Mouse (Mus musculus) kidney, embryonic 15.5 days (tissue): Measurements from ENCODE around the gene Cyp21a1. TPM values are rescaled to one million over a fixed set of nuclear protein-coding genes. Genes with fewer than 3 reads are reported as not detected.

ENCODE experiments used
- microRNA-seq: library from miRNA; unstranded; fragments of <30 nt; microRNA quantifications from one replicate; pipeline ENCODE4, GENCODE M21; 2016
- polyA plus RNA-seq: library from polyadenylated mRNA; unstranded; fragments of >200 nt; fragmentation: Nextera tagmentation; extraction: Ambion mirVana; gene quantifications from 2 replicates; pipeline ENCODE4 v1.2.1, GENCODE M21; 2015

Cyp21a1 gene
- polyA plus RNA-seq, 1 experiment from 2014 or later = 45.4 TPM

Small RNA genes within 50 kb of the gene (microRNA-seq; reads per million reads assigned to microRNA genes)
- gene Gm27471 = not detected
- not detected for gene Mir6970
- gene Mir6971 = 1.5 reads per million, percentile 2 among the genes with 10 or more reads in this experiment

Other genes with a start within 250 kb of the Cyp21a1 start
- gene Notch4, start 240.3 kb downstream of the Cyp21a1 start, polyA plus RNA-seq = 8.7 and 11.8 TPM in 2 replicates
- 20.8 and 22.6 TPM in 2 replicates for gene Gpsm3, start 214.8 kb downstream of the Cyp21a1 start, polyA plus RNA-seq
- gene Pbx2, start 213.3 kb downstream of the Cyp21a1 start, polyA plus RNA-seq = 14.9 and 16.7 TPM in 2 replicates
- 6.5 and 7.5 TPM in 2 replicates for gene Ager, start 206.7 kb downstream of the Cyp21a1 start, polyA plus RNA-seq
- gene Rnf5, start 200.9 kb downstream of the Cyp21a1 start, polyA plus RNA-seq = 166 and 168 TPM in 2 replicates
- gene Agpat1, start 200.3 kb downstream of the Cyp21a1 start, polyA plus RNA-seq = 60.8 and 72.2 TPM in 2 replicates
- gene Egfl8, start 188.6 kb downstream of the Cyp21a1 start, polyA plus RNA-seq = 3.5 and 4.4 TPM in 2 replicates
- gene Ppt2, start 176.1 kb downstream of the Cyp21a1 start, polyA plus RNA-seq = 36.5 and 39.1 TPM in 2 replicates
- 0.24 and 0.35 TPM in 2 replicates for gene Prrt1, start 175.0 kb downstream of the Cyp21a1 start, polyA plus RNA-seq
- 17.2 and 18.4 TPM in 2 replicates for gene Fkbpl, start 159.8 kb downstream of the Cyp21a1 start, polyA plus RNA-seq
- 86.2 and 98.2 TPM in 2 replicates for gene Atf6b, start 157.4 kb downstream of the Cyp21a1 start, polyA plus RNA-seq
- 0.35 and 0.75 TPM in 2 replicates for gene Tnxb, start 134.0 kb downstream of the Cyp21a1 start, polyA plus RNA-seq
- gene C4b, start 60.7 kb downstream of the Cyp21a1 start, polyA plus RNA-seq = 0.73 and 2.0 TPM in 2 replicates
- gene Stk19, start 32.4 kb upstream of the Cyp21a1 start, polyA plus RNA-seq = 29.4 and 29.6 TPM in 2 replicates
- gene Dxo, start 32.5 kb upstream of the Cyp21a1 start, polyA plus RNA-seq = 62.7 and 73.0 TPM in 2 replicates
- 48.5 and 53.1 TPM in 2 replicates for gene Skiv2l, start 45.6 kb upstream of the Cyp21a1 start, polyA plus RNA-seq
- 101 and 116 TPM in 2 replicates for gene Nelfe, start 45.8 kb upstream of the Cyp21a1 start, polyA plus RNA-seq
- 12.1 and 13.3 TPM in 2 replicates for gene Cfb, start 58.0 kb upstream of the Cyp21a1 start, polyA plus RNA-seq
- gene Zbtb12, start 74.9 kb upstream of the Cyp21a1 start, polyA plus RNA-seq = 5.0 TPM in 2 replicates
- gene Gm20547, start 77.5 kb upstream of the Cyp21a1 start, polyA plus RNA-seq = not detected in 2 replicates
- gene C2, start 93.7 kb upstream of the Cyp21a1 start, polyA plus RNA-seq = 2.6 and 3.6 TPM in 2 replicates
- 80.1 and 93.7 TPM in 2 replicates for gene Ehmt2, start 93.9 kb upstream of the Cyp21a1 start, polyA plus RNA-seq
- 12.4 and 13.0 TPM in 2 replicates for gene Slc44a4, start 109.9 kb upstream of the Cyp21a1 start, polyA plus RNA-seq
- gene Neu1, start 126.7 kb upstream of the Cyp21a1 start, polyA plus RNA-seq = 33.7 and 37.0 TPM in 2 replicates
- gene Hspa1b, start 154.7 kb upstream of the Cyp21a1 start, polyA plus RNA-seq = 0.49 and 0.53 TPM in 2 replicates
- not detected in 2 replicates for gene Gm20481, start 165.4 kb upstream of the Cyp21a1 start, polyA plus RNA-seq
- 7.8 and 8.4 TPM in 2 replicates for gene Hspa1a, start 167.6 kb upstream of the Cyp21a1 start, polyA plus RNA-seq
- gene Hspa1l, start 168.1 kb upstream of the Cyp21a1 start, polyA plus RNA-seq = 0.81 and 1.6 TPM in 2 replicates
- 229 and 231 TPM in 2 replicates for gene Lsm2, start 177.3 kb upstream of the Cyp21a1 start, polyA plus RNA-seq
- 128 and 140 TPM in 2 replicates for gene Vars, start 196.4 kb upstream of the Cyp21a1 start, polyA plus RNA-seq
- 0.19 and 0.29 TPM in 2 replicates for gene Vwa7, start 212.0 kb upstream of the Cyp21a1 start, polyA plus RNA-seq
- 6.2 and 6.8 TPM in 2 replicates for gene Sapcd1, start 223.5 kb upstream of the Cyp21a1 start, polyA plus RNA-seq
- gene Msh5, start 242.2 kb upstream of the Cyp21a1 start, polyA plus RNA-seq = 5.2 and 5.4 TPM in 2 replicates
- gene Clic1, start 245.4 kb upstream of the Cyp21a1 start, polyA plus RNA-seq = 300 and 320 TPM in 2 replicates